Mouse (Mus musculus) myocyte (in vitro differentiated cells): Measurements from ENCODE around the gene Mrpl16. TPM values are rescaled to one million over a fixed set of nuclear protein-coding genes. Genes with fewer than 3 reads are reported as not detected.

ENCODE experiments used
- H3K27me3 ChIP-seq: one replicate; pipeline ENCODE4 v1.6.1; 2011; ENCODE audit not compliant: control insufficient read depth, insufficient read depth, insufficient read length
- H3K36me3 ChIP-seq: one replicate; pipeline ENCODE4 v1.6.1; 2011; ENCODE audit not compliant: control insufficient read depth, insufficient read depth
- H3K4me2 ChIP-seq: one replicate; pipeline ENCODE4 v1.6.1; 2011; ENCODE audit warnings: low read depth, control low read depth
- H3K4me3 ChIP-seq: one replicate; pipeline ENCODE4 v1.5.1; 2011; ENCODE audit warnings: mild to moderate bottlenecking, control low read depth, moderate library complexity
- H3K79me2 ChIP-seq: one replicate; pipeline ENCODE4 v1.6.1; 2011; ENCODE audit not compliant: control insufficient read depth, insufficient read depth
- H3ac ChIP-seq: one replicate; pipeline ENCODE4 v1.6.1; 2011; ENCODE audit not compliant: control insufficient read depth, insufficient read length
- CEBPB ChIP-seq: IDR thresholded peaks from 2 replicates; pipeline ENCODE4 v1.6.1; 2011; ENCODE audit warnings: mild to moderate bottlenecking, moderate library complexity; ENCODE audit not compliant: poor library complexity, insufficient read depth, severe bottlenecking
- E2F4 ChIP-seq: IDR thresholded peaks from one replicate; pipeline ENCODE4 v1.6.1; 2011; ENCODE audit warnings: mild to moderate bottlenecking, control low read depth, moderate library complexity; ENCODE audit not compliant: insufficient read depth
- MAX ChIP-seq: IDR thresholded peaks from one replicate; pipeline ENCODE4 v1.6.1; 2011; ENCODE audit warnings: low read depth, mild to moderate bottlenecking, control low read depth
- MYOD1 ChIP-seq, 3 experiments: IDR thresholded peaks; one replicate each; pipeline ENCODE4 v1.6.1; 2011; ENCODE audit warnings: control low read depth in 2 of 3, low read depth in 2 of 3, mild to moderate bottlenecking in 2 of 3, moderate library complexity in 1 of 3; ENCODE audit not compliant: insufficient read length in 2 of 3, control insufficient read depth in 1 of 3
- MYOG ChIP-seq, 3 experiments: IDR thresholded peaks; one replicate each; pipeline ENCODE4 v1.6.1; 2011; ENCODE audit warnings: control low read depth in 2 of 3, low read depth in 2 of 3, mild to moderate bottlenecking in 2 of 3; ENCODE audit not compliant: insufficient read length in 2 of 3, control insufficient read depth in 1 of 3, insufficient read depth in 1 of 3
- POLR2A ChIP-seq: IDR thresholded peaks from one replicate; pipeline ENCODE4 v1.6.1; 2011; ENCODE audit warnings: low read depth, mild to moderate bottlenecking, control low read depth, moderate library complexity; ENCODE audit not compliant: insufficient read length
- POLR2AphosphoS2 ChIP-seq: IDR thresholded peaks from one replicate; pipeline ENCODE4 v1.6.1; 2011; ENCODE audit warnings: low read depth, control low read depth; ENCODE audit not compliant: insufficient read length
- REST ChIP-seq: IDR thresholded peaks from one replicate; pipeline ENCODE4 v1.6.1; 2011; ENCODE audit warnings: mild to moderate bottlenecking, control low read depth, moderate library complexity; ENCODE audit not compliant: insufficient read depth, insufficient read length
- SRF ChIP-seq: IDR thresholded peaks from one replicate; pipeline ENCODE4 v1.6.1; 2011; ENCODE audit warnings: low read depth; ENCODE audit not compliant: control insufficient read depth, insufficient read length
- TCF12 ChIP-seq: IDR thresholded peaks from one replicate; pipeline ENCODE4 v1.6.1; 2011; ENCODE audit warnings: mild to moderate bottlenecking, control low read depth; ENCODE audit not compliant: poor library complexity, insufficient read depth, severe bottlenecking
- TCF3 ChIP-seq: IDR thresholded peaks from one replicate; pipeline ENCODE4 v1.6.1; 2011; ENCODE audit warnings: low read depth, control low read depth; ENCODE audit not compliant: insufficient read length
- USF1 ChIP-seq: IDR thresholded peaks from one replicate; pipeline ENCODE4 v1.6.1; 2011; ENCODE audit warnings: low read depth, mild to moderate bottlenecking, control low read depth, moderate library complexity
- polyA plus RNA-seq: library from polyadenylated mRNA; unstranded; fragments of >200 nt; fragmentation: generic; extraction: Trizol; gene quantifications from one replicate; pipeline ENCODE4 v1.2.1, GENCODE M21; 2012; ENCODE audit warnings: missing spikeins

The Mrpl16 gene
- polyA plus RNA-seq, 1 experiment: 47.9 TPM

GRCm38 (mm10) chr19:11727304-11727703 lies 42.9 kb upstream of the Mrpl16 start:
- H3K4me2 ChIP-seq: no peak overlapping the region
- no peaks in the 10 kb centered on the region for H3K79me2 ChIP-seq
- TF ChIP-seq E2F4 (no peak), MAX (no peak), POLR2AphosphoS2 (no peak), MYOG (IDR thresholded peaks at IDR 0.05; ENCODE audit: control insufficient read depth in 1 of 3, insufficient read depth in 1 of 3, insufficient read length in 2 of 3, low read depth in 2 of 3) (no peak), REST (no peak), POLR2A (no peak), MYOD1 (IDR thresholded peaks at IDR 0.05; ENCODE audit: control insufficient read depth in 1 of 3, insufficient read length in 2 of 3, low read depth in 2 of 3) (no peak), TCF12 (no peak), CEBPB (no peak), SRF (no peak), TCF3 (no peak), USF1 (no peak)
- no peaks in the 10 kb centered on the region for H3K27me3 ChIP-seq
- H3ac ChIP-seq: no peak overlapping the region
- H3K36me3 ChIP-seq: no peaks in the 10 kb centered on the region
- no peak overlapping the region for H3K4me3 ChIP-seq

GRCm38 (mm10) chr19:11730278-11730677 lies 39.9 kb upstream of the Mrpl16 start:
- Histone ChIP-seq H3K79me2 (no peaks in the 10 kb centered on the region), H3K4me3 (no peak overlapping the region), H3K27me3 (no peaks in the 10 kb centered on the region), H3K4me2 (no peak overlapping the region), H3K36me3 (no peaks in the 10 kb centered on the region), H3ac (no peak overlapping the region)
- TF ChIP-seq TCF3: no peak
- TF ChIP-seq CEBPB: no peak
- no peak for TF ChIP-seq SRF
- no peak for TF ChIP-seq REST
- no peak for TF ChIP-seq MYOD1 (IDR thresholded peaks at IDR 0.05; ENCODE audit: control insufficient read depth in 1 of 3, insufficient read length in 2 of 3, low read depth in 2 of 3)
- no peak for TF ChIP-seq MYOG (IDR thresholded peaks at IDR 0.05; ENCODE audit: control insufficient read depth in 1 of 3, insufficient read depth in 1 of 3, insufficient read length in 2 of 3, low read depth in 2 of 3)
- TF ChIP-seq USF1: no peak
- TF ChIP-seq MAX: no peak
- TF ChIP-seq TCF12: no peak
- no peak for TF ChIP-seq POLR2AphosphoS2
- no peak for TF ChIP-seq POLR2A
- no peak for TF ChIP-seq E2F4

- H3K27me3 ChIP-seq: no peaks in the 10 kb centered on the region
- H3ac ChIP-seq: no peak overlapping the region
- H3K4me2 ChIP-seq: no peak overlapping the region
- H3K36me3 ChIP-seq: no peaks in the 10 kb centered on the region
- TF ChIP-seq USF1 (no peak), MAX (no peak), MYOG (IDR thresholded peaks at IDR 0.05; ENCODE audit: control insufficient read depth in 1 of 3, insufficient read depth in 1 of 3, insufficient read length in 2 of 3, low read depth in 2 of 3) (no peak), MYOD1 (IDR thresholded peaks at IDR 0.05; ENCODE audit: control insufficient read depth in 1 of 3, insufficient read length in 2 of 3, low read depth in 2 of 3) (no peak), E2F4 (no peak), POLR2A (no peak), TCF3 (no peak), REST (no peak), SRF (no peak), POLR2AphosphoS2 (no peak), TCF12 (no peak), CEBPB (no peak)
- H3K4me3 ChIP-seq: no peak overlapping the region
- H3K79me2 ChIP-seq: no peaks in the 10 kb centered on the region
Observed at GRCm38 (mm10) chr19:11736455-11736854, 33.7 kb upstream of the Mrpl16 start.

GRCm38 (mm10) chr19:11745680-11746079 lies 24.5 kb upstream of the Mrpl16 start:
- Histone ChIP-seq H3K4me2 (no peak overlapping the region), H3K4me3 (no peak overlapping the region), H3ac (no peak overlapping the region), H3K27me3 (no peaks in the 10 kb centered on the region), H3K79me2 (no peaks in the 10 kb centered on the region), H3K36me3 (no peaks in the 10 kb centered on the region)
- TF ChIP-seq MYOD1 (IDR thresholded peaks at IDR 0.05; ENCODE audit: control insufficient read depth in 1 of 3, insufficient read length in 2 of 3, low read depth in 2 of 3) (no peak), E2F4 (no peak), USF1 (no peak), MAX (no peak), MYOG (IDR thresholded peaks at IDR 0.05; ENCODE audit: control insufficient read depth in 1 of 3, insufficient read depth in 1 of 3, insufficient read length in 2 of 3, low read depth in 2 of 3) (no peak), TCF3 (no peak), CEBPB (no peak), POLR2A (no peak), SRF (no peak), TCF12 (no peak), REST (no peak)

GRCm38 (mm10) chr19:11747298-11747697 lies 22.9 kb upstream of the Mrpl16 start, which contains the start of gene Gif:
Gene Gif (plus strand): TSS chr19:11747554.
- Histone ChIP-seq H3K36me3 (no peaks in the 10 kb centered on the region), H3ac (no peak within 1 kb of the TSS), H3K27me3 (no peaks in the 10 kb centered on the region), H3K4me2 (no peak within 1 kb of the TSS), H3K79me2 (no peaks in the 10 kb centered on the region), H3K4me3 (no peak within 1 kb of the TSS)
- TF ChIP-seq REST (no peak), CEBPB (no peak), POLR2AphosphoS2 (no peak), TCF12 (no peak), MYOD1 (IDR thresholded peaks at IDR 0.05; ENCODE audit: control insufficient read depth in 1 of 3, insufficient read length in 2 of 3, low read depth in 2 of 3) (no peak), SRF (no peak), MYOG (IDR thresholded peaks at IDR 0.05; ENCODE audit: control insufficient read depth in 1 of 3, insufficient read depth in 1 of 3, insufficient read length in 2 of 3, low read depth in 2 of 3) (no peak), TCF3 (no peak), POLR2A (no peak)
